Mouse (Mus musculus): ENCODE results near the gene Wnk2.
"Not testable (repeated sequence)": the region's sequence is repeated elsewhere in the genome, so short reads cannot be mapped to it uniquely, and the experiment has no call there.

The Wnk2 gene

DNA sequence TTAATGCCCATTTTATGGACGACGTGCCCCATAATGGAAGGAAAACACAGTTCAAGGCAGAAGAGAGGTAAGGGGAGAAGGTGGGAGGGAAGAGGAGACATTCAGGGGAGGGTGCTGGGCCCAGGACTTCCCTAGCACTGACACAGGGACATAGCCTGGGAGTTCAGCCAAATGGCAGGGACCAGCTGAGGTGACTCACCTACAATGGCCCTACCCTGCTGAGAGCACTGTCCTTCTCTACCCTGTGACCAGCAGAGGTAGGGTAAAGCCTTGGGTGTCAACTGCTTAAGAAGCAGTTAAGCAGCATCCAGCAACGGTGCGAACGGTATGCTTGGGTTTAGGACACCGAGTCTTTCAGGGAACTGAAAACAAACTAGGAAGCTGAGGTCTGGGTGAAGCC lies 58.9 kb downstream of the Wnk2 start:
- DNase-seq: peak; percentile 97

DNA sequence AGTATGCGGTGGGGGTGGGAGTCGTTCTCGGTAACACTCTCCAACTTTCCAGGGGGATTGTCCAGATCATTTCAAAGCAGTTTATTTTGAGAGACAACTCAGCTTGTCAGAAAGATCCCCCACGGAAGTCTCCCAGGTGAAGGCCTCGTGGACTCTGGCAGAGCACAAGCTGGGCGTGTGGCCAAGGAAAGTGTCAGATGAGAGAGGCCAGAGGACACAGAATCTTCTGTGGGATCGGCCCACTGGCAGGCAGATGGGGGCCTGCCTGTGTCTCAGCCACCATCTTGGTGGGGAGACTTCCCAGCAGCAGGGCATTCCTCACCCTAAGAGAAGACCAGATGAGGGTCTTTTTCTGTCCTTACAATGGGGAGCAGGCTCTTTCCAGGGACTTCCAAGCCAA lies 60.4 kb downstream of the Wnk2 start:
- peak; percentile 94 for DNase-seq

- peak; percentile 94 for DNase-seq
Observed at GRCm38 (mm10) chr13:49086431-49086830, 61.4 kb downstream of the Wnk2 start.

GRCm38 (mm10) chr13:49085211-49085610 lies 62.6 kb downstream of the Wnk2 start:
- peak; percentile 76 for DNase-seq

DNA sequence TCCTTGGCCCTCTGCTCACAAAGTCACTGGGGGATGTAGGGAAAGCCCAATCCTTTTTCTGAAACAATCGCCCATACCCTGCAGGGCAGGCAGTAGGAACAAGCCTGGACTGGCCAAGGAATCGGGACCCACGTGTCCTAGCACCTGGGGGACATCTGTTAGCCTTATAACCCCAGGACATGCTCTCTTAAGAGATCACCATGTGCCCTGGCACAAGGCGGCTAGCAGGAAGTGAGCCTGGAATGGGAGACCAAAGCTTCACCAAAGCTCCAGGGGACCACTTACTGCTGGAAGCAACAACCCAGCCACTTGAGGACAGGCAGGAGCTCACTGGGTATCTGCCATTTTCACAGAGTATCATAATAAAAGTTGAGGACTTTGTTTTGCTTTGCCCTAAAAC lies 63.0 kb downstream of the Wnk2 start:
- no peak for DNase-seq

DNA sequence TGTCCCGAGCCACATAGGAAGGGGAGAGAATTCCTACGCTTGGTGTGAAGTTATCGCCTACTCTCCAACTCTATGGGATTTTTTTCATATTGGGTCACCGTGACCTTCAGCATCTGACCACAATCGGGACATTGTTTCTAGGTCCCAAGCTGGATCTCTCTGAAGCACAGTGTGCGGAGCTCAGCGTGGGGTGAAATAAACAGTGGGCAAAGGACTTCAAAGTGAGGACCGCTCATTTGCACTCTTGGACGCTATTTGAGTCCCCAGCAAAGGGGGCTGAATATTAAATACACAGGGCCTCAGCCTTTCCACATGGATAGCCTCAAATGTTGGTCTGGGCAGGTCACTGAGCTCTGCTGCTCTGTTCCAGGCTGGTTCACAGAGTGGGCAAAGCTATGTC lies 63.9 kb downstream of the Wnk2 start:
- DNase-seq: no peak

DNA sequence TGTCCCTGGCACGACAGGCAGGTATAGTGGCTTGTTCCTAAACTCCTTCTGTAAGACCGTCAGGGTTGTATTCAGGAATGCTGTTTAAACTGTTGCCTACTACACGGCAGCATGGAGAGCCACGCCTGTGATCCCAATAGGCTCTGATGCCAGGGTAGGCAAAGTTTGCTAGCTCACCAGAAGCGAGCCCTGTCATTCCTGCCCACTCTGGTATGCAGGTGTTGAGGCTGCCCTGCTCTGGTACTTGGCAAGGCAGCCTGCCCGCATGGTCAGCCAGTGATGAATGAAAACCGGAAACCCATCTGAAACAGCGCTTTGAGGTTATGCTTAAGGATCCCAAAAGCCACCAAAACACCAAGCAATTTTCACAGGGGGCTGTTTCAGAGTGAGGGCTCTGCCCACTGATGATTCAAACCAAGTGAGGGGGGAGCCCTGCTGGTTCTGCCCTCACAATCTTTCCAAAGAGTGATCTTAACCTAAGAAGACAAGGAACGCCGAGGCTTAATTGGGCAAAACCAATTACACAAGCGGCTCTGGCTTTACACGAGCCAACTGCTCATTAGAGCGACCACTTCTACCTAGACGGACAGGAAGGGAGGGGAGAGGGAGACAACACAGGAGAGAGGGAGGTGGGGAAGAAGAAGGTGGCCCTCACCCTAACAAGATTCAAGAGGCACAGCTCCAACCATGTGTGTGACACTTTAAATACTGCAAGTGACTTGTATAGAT lies 65.5 kb downstream of the Wnk2 start:
- DNase-seq: peak; percentile 84

DNA sequence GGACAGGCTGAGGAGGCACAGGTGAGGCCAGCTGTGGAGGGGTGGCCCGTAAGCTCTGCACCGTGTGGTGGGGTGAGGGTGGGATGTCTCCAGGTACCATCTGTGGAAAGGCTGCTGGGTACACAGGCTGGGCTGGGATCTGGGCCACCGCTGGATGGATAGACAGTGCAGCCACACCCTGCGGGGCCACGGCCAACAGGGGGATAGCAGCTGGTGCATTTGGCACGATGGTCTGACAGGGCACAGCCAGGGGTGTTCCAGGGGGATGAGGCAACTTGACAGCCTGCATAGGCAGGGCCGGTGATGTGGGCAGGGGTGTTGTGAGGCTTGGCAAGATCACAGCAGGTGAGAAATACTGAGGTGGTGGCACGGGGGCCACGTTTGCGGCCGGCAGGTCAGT lies 71.6 kb downstream of the Wnk2 start:
- DNase-seq: peak; percentile 88

DNA sequence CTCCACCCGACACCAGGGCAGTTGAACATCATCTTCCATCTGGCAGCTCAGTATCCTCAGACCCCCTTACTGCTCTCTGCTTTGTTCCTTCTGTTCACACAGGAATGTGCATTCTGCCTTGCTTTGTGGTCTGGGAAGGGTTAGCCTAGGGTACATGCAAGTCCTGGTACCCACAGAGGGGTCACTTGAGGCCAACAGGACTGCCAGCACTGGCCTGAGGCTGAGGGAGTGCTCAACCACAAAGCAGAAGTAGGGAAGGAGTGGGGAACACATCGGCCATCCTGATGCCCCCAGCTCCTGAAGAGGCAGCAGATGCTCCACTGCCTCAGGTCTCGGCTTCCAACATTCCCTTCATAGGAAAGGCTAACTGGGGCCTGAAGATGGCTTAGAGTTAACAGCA lies 72.4 kb downstream of the Wnk2 start:
- DNase-seq: peak; percentile 81

DNA sequence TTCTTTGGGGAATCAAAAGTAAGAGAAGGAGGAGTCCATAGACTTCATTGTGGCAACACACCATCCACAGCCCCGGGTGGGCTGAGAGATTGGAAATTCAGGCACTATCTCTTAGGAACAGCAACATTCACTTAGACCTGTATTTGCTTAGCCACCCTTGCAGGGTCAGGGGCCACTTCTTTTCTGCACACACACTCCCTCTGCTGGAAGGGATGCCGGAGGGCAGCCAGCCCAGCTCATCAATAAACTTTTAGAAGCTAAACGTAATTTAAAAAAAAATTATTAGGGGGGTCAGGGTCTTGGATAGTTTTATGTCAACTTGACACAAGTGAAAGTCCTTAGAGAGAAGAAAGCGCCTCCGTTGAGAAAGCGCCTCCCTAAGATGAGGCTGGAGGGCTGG lies 74.5 kb downstream of the Wnk2 start:
- DNase-seq: no peak

- DNase-seq: peak; percentile 80
Observed at GRCm38 (mm10) chr13:49071861-49072260, 76.0 kb downstream of the Wnk2 start.

- DNase-seq: peak; percentile 63
Observed at GRCm38 (mm10) chr13:49069979-49070378, 77.8 kb downstream of the Wnk2 start.

DNA sequence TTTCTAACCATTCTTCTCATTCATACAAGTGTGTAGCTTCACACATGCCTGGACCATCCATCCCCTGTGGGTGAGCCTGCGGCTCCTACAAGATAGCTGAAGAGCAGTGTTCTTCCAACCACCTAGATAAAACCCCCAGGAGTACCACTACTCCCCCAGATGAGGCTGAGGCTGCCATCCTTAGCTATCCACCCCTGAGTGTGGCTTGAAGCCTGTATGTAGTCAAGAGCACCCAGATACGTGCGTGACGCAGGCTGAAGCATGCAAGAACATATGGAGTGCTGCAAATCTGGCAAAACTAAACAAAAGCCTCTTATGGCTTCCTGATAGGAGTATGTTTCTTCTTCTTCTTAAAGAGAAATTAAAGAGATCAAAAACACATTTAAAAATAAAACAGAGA lies 78.4 kb downstream of the Wnk2 start:
- DNase-seq: no peak

DNA sequence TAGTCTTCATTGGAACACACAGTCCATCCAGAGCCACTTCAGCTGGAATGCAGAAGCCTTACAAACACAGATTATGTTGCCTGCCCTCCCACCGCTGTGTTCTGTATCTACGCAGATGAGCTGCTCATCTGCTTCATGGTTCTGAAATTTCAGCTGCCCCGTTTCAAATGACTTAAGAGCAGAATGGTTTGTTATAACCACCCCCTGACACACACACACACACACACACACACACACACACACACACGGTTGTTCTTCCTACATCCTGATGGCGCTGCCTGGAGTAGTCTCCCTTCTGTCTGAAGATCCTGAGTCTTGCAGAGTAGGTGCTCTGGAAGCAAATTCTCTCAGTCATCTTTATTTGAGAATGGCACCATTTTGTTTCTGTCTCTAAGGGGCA lies 83.6 kb downstream of the Wnk2 start:
- DNase-seq: no peak

GRCm38 (mm10) chr13:49060456-49060855 lies 87.4 kb downstream of the Wnk2 start:
- DNase-seq: peak; percentile 77

GRCm38 (mm10) chr13:49058528-49058927 lies 89.3 kb downstream of the Wnk2 start:
- peak; percentile 87 for DNase-seq

GRCm38 (mm10) chr13:49056304-49056703 lies 91.5 kb downstream of the Wnk2 start:
- DNase-seq: peak; percentile 71

DNA sequence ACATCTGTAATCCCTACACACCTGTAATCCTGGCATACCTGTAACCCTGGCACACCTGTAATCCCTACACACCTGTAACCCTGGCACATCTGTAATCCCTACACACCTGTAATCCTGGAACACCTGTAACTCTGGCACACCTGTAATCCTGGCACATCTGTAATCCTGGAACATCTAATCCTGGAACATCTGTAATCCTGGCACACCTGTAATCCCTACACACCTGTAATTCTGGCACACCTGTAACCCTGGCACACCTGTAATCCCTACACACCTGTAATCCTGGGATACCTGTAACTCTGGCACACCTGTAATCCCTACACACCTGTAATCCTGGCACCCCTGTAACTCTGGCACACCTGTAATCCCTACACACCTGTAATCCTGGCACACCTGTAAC lies 93.1 kb downstream of the Wnk2 start:
- DNase-seq: not testable (repeated sequence)

- no peak for DNase-seq
Observed at GRCm38 (mm10) chr13:49053333-49053732, 94.5 kb downstream of the Wnk2 start.

DNA sequence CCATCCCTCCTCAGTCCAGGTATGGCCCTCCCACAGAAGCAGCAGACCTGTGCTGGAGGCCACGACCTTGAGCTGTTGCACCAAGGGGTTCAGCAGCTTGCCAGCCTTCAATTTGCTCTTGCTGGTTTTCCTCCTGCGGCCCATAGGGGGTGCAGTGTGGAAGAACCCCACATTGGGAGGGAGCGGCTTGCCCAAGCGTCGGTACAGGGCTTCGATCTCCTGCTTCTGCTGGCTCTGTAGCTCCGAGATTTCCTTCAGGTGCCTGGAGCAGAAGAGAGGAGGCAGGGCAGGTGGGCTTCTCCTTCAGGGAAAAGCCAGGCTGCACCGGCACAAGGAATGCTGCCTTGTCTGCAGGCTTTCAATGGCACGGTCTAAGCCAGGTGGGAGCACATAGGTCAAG lies 95.3 kb downstream of the Wnk2 start:
- no peak for DNase-seq

DNA sequence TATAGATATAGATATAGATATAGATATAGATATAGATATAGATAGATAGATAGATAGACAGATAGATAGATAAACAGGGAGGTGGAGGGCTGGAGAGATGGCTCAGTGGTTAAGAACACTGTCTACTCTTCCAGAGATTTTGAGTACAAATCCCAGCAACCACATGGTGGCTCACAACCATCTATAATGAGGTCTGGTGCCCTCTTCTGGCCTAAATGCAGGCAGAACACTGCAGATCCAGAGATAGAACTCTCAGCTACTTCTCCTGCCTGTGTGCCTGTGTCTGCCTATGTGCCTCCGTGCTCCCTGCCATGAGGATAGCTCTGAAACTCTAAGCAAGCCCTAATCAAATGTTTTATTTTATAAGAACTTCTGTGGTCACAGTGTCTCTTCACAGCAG lies 100.4 kb downstream of the Wnk2 start:
- no peak for DNase-seq

- no peak for DNase-seq
Observed at GRCm38 (mm10) chr13:49044145-49044561, 103.7 kb downstream of the Wnk2 start.

- DNase-seq: no peak
Observed at GRCm38 (mm10) chr13:49042371-49042770, 105.4 kb downstream of the Wnk2 start.

- no peak for DNase-seq
Observed at GRCm38 (mm10) chr13:49036928-49037574, 110.8 kb downstream of the Wnk2 start.

- DNase-seq: no peak
Observed at GRCm38 (mm10) chr13:49036436-49036835, 111.4 kb downstream of the Wnk2 start.
